7 mouse cellular contexts compared by ENCODE assay signal in the genomic region with DNA sequence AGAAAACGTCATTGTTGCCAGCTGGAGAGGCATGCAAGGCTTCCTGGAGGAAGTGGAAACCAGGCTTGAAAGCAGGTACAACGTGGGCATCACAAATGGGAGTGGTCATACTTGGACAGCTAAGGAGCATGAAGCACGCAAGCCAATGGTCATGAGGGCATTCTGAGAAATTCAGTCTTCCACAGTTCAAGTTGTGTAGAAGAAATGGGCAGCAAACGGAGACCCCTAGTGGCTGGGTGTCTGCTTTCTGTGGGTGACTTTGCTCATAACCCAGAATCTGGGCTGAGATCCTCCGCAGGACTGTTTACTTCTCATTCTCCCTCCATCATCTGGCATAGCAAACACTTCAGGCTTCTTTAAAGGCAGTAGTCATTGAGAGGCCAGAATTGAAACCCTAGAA.
A peak's percentile ranks its signal among the peaks of the same experiment; 100 is the strongest.
DNase-seq lines count a peak whose midpoint lies in the region; ATAC-seq lines count a peak whose summit lies in the region.

No protein-coding gene starts in this region.

- no peaks in the 10 kb centered on the region for H3K9me3 ChIP-seq in embryonic facial prominence, embryonic 14.5 days (ENCODE audit: control insufficient read depth, low read length)
- no peaks in the 10 kb centered on the region for H3K9me3 ChIP-seq in forebrain, embryonic 10.5 days

- H3K27ac ChIP-seq in embryonic facial prominence, embryonic 14.5 days (replicated peaks; ENCODE audit: low read depth, low read length), result no peak overlapping the region
- no peak overlapping the region for H3K27ac ChIP-seq in forebrain, embryonic 10.5 days

- H3K4me1 ChIP-seq in embryonic facial prominence, embryonic 14.5 days (ENCODE audit: control insufficient read depth, insufficient read depth, low read length), result 0 out of 2 replicates have a peak, but pooled peaks cover 7% of the 10 kb centered on the region
- peaks cover 33% of the 10 kb centered on the region for H3K4me1 ChIP-seq in forebrain, embryonic 10.5 days

- H3K36me3 ChIP-seq in embryonic facial prominence, embryonic 14.5 days (ENCODE audit: control insufficient read depth, insufficient read depth, low read length), result no peaks in the 10 kb centered on the region
- no peaks in the 10 kb centered on the region for H3K36me3 ChIP-seq in forebrain, embryonic 10.5 days (replicated peaks)

- no peaks in the 10 kb centered on the region for H3K27me3 ChIP-seq in embryonic facial prominence, embryonic 14.5 days (replicated peaks; ENCODE audit: control insufficient read depth, insufficient read depth, low read length)
- peaks cover 50% of the 10 kb centered on the region for H3K27me3 ChIP-seq in forebrain, embryonic 10.5 days (ENCODE audit: poor library complexity, severe bottlenecking)

- no peak overlapping the region for H3K4me2 ChIP-seq in embryonic facial prominence, embryonic 14.5 days (ENCODE audit: low read depth, low read length)

- no peak overlapping the region for H3K9ac ChIP-seq in embryonic facial prominence, embryonic 14.5 days (ENCODE audit: low read depth, low read length)

- no peak overlapping the region for H3K4me3 ChIP-seq in embryonic facial prominence, embryonic 14.5 days (ENCODE audit: low read depth, low read length)
- H3K4me3 ChIP-seq in forebrain, embryonic 10.5 days, result no peak overlapping the region

- 66% methylated on average over 5 of the region's 5 CpGs for WGBS in embryonic facial prominence, embryonic 14.5 days
- WGBS in forebrain, embryonic 10.5 days, result 74% methylated on average over 5 of the region's 5 CpGs

- peak; percentile 22 to 26 for DNase-seq in left cerebral cortex, adult 18-20 months (ENCODE audit: low spot score in 2 of 2)
- DNase-seq in left cerebral cortex, adult 11 months (ENCODE audit: low spot score), result no peak
- peak; percentile 2 for DNase-seq in adrenal gland, adult 8-10 months
- DNase-seq in embryonic facial prominence, embryonic 14.5 days (ENCODE audit: low spot score), result peak; percentile 40
- peak; percentile 16 for DNase-seq in lung, postnatal 25 days (ENCODE audit: low spot score)
- no peak for DNase-seq in forebrain, embryonic 10.5 days (ENCODE audit: extremely low spot score, low spot score)
- no peak for DNase-seq in yolk sac, embryonic 10.5 days (ENCODE audit: low spot score)

- no peak for ATAC-seq in embryonic facial prominence, embryonic 14.5 days (ENCODE audit: low read depth)

Comparison
In these comparisons a context has a peak if more than half of its experiments do, and no peak if none do; other contexts are left out.
1. DNase-seq: peak in left cerebral cortex, adult 18-20 months (2 of 2), adrenal gland, adult 8-10 months (single experiment), embryonic facial prominence, embryonic 14.5 days (single experiment) and lung, postnatal 25 days (single experiment); none in left cerebral cortex, adult 11 months (single experiment), forebrain, embryonic 10.5 days (single experiment) and yolk sac, embryonic 10.5 days (single experiment).